Mouse (Mus musculus) embryonic fibroblast, embryonic 13.5 days (primary cell): ENCODE results near the gene Pkd1l1.

Source experiments
- CTCF ChIP-seq: IDR thresholded peaks from 2 replicates; pipeline ENCODE4 v1.5.1; 2011; ENCODE audit warnings: mild to moderate bottlenecking, control low read depth, low read length, moderate library complexity, borderline replicate concordance; ENCODE audit not compliant: insufficient read depth
- POLR2A ChIP-seq: IDR thresholded peaks from 2 replicates; pipeline ENCODE4 v1.6.1; 2011; ENCODE audit warnings: low read depth, mild to moderate bottlenecking, control low read depth, low read length, moderate library complexity

- TF ChIP-seq CTCF (no peak), POLR2A (no peak)
Measured at GRCm38 (mm10) chr11:8784413-8784812, 188.7 kb downstream of the Pkd1l1 start.
